Mouse (Mus musculus) left cerebral cortex, adult 9 months (tissue): ENCODE data around the gene Cops6.

Source experiments
- DNase-seq, 2 experiments: peaks; one replicate each; pipeline ENCODE4 v3.0.0; 2022; ENCODE audit warnings: low spot score in 2 of 2

The Cops6 gene

GRCm38 (mm10) chr5:138187661-138188306, 26.9 kb downstream of the Cops6 start:
- DNase-seq = peak in 1 of 2 experiments; percentile 82

GRCm38 (mm10) chr5:138193771-138194727, 33.2 kb downstream of the Cops6 start, which contains the start of gene Mblac1:
Gene Mblac1, plus strand, starts transcription at chr5:138194314.
- DNase-seq = peak; percentile 59 to 89

- DNase-seq = peak in 1 of 2 experiments; percentile 17
Observed at GRCm38 (mm10) chr5:138194755-138195345, 34.0 kb downstream of the Cops6 start.

- no peak for DNase-seq
Observed at GRCm38 (mm10) chr5:138195463-138195862, 34.6 kb downstream of the Cops6 start.

- DNase-seq = no peak
Observed at GRCm38 (mm10) chr5:138199576-138199975, 38.7 kb downstream of the Cops6 start.

- no peak for DNase-seq
Observed at GRCm38 (mm10) chr5:138202086-138202485, 41.2 kb downstream of the Cops6 start.

GRCm38 (mm10) chr5:138207253-138207652, 46.4 kb downstream of the Cops6 start:
- no peak for DNase-seq

GRCm38 (mm10) chr5:138207873-138208272, 47.0 kb downstream of the Cops6 start:
- DNase-seq = no peak
